Mouse (Mus musculus) A20 (cell line): Measurements from ENCODE around the gene Wdfy4.

Source experiments
- DNase-seq: peaks from one replicate; pipeline ENCODE4 v3.0.0-alpha.2; 2011; ENCODE audit warnings: low read depth, low spot score

Gene Wdfy4

GRCm38 (mm10) chr14:33081370-33081860 is 103.9 kb downstream of the Wdfy4 start:
- no peak for DNase-seq

- no peak for DNase-seq
Measured at GRCm38 (mm10) chr14:33078596-33078995, 106.7 kb downstream of the Wdfy4 start.

GRCm38 (mm10) chr14:33078110-33078509 is 107.2 kb downstream of the Wdfy4 start:
- no peak for DNase-seq

- DNase-seq, result no peak
Measured at GRCm38 (mm10) chr14:33073355-33073754, 112.0 kb downstream of the Wdfy4 start.

- no peak for DNase-seq
Measured at GRCm38 (mm10) chr14:33072351-33072750, 113.0 kb downstream of the Wdfy4 start.

- DNase-seq, result no peak
Measured at GRCm38 (mm10) chr14:33067676-33068075, 117.6 kb downstream of the Wdfy4 start.

GRCm38 (mm10) chr14:33062996-33063395 is 122.3 kb downstream of the Wdfy4 start:
- no peak for DNase-seq

- DNase-seq, result no peak
Measured at GRCm38 (mm10) chr14:33058881-33059660, 126.2 kb downstream of the Wdfy4 start.

- no peak for DNase-seq
Measured at GRCm38 (mm10) chr14:33053441-33053840, 131.9 kb downstream of the Wdfy4 start.

GRCm38 (mm10) chr14:33045217-33045616 is 140.1 kb downstream of the Wdfy4 start:
- no peak for DNase-seq

GRCm38 (mm10) chr14:33036811-33037210 is 148.5 kb downstream of the Wdfy4 start:
- DNase-seq, result no peak

GRCm38 (mm10) chr14:33035386-33035785 is 149.9 kb downstream of the Wdfy4 start:
- no peak for DNase-seq

- no peak for DNase-seq
Measured at GRCm38 (mm10) chr14:33033424-33033823, 151.9 kb downstream of the Wdfy4 start.

- no peak for DNase-seq
Measured at GRCm38 (mm10) chr14:33030849-33031248, 154.5 kb downstream of the Wdfy4 start.

GRCm38 (mm10) chr14:33019606-33020005 is 165.7 kb downstream of the Wdfy4 start:
- DNase-seq, result no peak

- DNase-seq, result no peak
Measured at GRCm38 (mm10) chr14:33019050-33019449, 166.3 kb downstream of the Wdfy4 start.

- no peak for DNase-seq
Measured at GRCm38 (mm10) chr14:33007638-33008037, 177.7 kb downstream of the Wdfy4 start.

GRCm38 (mm10) chr14:33005114-33005513 is 180.2 kb downstream of the Wdfy4 start:
- no peak for DNase-seq

- DNase-seq, result no peak
Measured at GRCm38 (mm10) chr14:33000112-33000979, 185.0 kb downstream of the Wdfy4 start.

- no peak for DNase-seq
Measured at GRCm38 (mm10) chr14:32999511-32999910, 185.8 kb downstream of the Wdfy4 start.

GRCm38 (mm10) chr14:32994954-32995636 is 190.2 kb downstream of the Wdfy4 start:
- DNase-seq, result no peak

- DNase-seq, result no peak
Measured at GRCm38 (mm10) chr14:32991082-32991481, 194.2 kb downstream of the Wdfy4 start, which contains the start of gene Lrrc18. Gene Lrrc18 (plus strand): TSS chr14:32991382.
